Mouse (Mus musculus): ENCODE results near the gene Exosc1. TPM values are rescaled to one million over a fixed set of nuclear protein-coding genes. Genes with fewer than 3 reads are reported as not detected.

Exosc1 gene
- total RNA-seq (2014; fragmentation: Nextera tagmentation) (62.5 and 87.5 TPM in 2 replicates), total RNA-seq (2017) (69.5 and 82.4 TPM in 2 replicates)

DNA sequence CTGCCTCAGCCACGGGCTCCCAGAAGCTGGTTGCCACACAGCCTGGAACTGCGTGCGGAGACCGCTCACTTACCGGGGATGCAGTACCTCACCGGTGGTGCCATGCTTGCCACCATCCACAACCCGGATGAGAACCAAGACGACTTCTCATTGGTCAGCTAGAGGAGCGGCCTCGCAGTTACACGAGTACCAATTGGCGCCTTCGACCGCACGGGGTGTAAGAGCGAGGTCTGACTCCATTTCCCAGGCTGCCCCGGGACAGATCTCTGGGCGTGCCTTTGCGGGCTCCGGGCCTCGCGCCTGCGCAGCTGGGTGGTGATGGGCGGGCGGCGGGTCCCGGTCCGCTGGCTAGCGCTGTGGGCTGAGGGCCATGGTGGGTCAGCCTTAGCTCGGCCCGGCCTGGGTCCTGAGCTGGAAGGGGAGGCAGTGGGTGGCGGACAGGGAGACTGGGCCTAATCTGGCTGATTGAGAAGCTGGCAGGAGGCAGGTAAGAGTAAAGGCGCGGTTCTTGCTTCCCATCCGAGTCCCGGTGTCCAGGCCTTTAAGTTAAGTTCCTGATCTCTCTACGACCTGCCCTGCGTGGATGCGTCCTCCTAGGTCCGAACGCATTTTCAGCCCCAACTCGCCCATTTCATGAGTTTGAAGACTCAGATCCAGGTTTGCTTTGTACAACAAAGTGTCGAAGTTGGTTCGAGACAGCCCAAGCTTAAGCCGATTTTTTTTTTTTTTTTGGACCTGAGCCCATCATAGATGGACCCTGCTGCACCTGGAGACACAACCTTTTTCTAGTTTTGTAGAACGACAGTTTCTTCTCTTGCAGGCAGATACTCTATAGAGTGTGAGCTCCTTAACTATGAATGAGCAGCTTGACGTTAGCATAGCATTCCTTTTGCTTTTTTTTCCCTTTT, at the start of gene Exosc1, which contains the start of gene Zdhhc16:
Gene Exosc1, minus strand, starts transcription at position 245 of the 908 bp plus-strand sequence.
Gene Zdhhc16, plus strand, starts transcription at position 302 of the 908 bp plus-strand sequence.
- peak; percentile 94 for ATAC-seq (replicated peaks; ENCODE audit: poor library complexity, severe bottlenecking)

DNA sequence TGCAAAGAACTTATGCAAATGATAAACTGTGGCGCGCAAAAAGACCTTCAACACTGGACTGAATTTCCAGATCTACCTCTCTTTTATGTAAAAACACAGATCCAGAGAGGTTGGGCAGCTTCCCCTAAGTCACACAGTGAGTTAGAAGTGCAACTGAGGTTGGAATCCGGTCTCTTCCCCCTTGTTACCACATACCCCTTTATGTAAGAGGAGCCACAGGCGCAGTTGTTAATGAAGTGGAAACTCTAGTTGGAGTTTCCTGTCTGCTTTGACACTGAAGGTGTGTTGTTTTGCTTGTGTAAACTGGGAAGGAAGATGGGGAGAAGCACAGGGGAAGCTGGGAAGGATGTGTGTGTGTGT, 49.5 kb upstream of the Exosc1 start:
- peak; percentile 44 for ATAC-seq (replicated peaks; ENCODE audit: poor library complexity, severe bottlenecking)

DNA sequence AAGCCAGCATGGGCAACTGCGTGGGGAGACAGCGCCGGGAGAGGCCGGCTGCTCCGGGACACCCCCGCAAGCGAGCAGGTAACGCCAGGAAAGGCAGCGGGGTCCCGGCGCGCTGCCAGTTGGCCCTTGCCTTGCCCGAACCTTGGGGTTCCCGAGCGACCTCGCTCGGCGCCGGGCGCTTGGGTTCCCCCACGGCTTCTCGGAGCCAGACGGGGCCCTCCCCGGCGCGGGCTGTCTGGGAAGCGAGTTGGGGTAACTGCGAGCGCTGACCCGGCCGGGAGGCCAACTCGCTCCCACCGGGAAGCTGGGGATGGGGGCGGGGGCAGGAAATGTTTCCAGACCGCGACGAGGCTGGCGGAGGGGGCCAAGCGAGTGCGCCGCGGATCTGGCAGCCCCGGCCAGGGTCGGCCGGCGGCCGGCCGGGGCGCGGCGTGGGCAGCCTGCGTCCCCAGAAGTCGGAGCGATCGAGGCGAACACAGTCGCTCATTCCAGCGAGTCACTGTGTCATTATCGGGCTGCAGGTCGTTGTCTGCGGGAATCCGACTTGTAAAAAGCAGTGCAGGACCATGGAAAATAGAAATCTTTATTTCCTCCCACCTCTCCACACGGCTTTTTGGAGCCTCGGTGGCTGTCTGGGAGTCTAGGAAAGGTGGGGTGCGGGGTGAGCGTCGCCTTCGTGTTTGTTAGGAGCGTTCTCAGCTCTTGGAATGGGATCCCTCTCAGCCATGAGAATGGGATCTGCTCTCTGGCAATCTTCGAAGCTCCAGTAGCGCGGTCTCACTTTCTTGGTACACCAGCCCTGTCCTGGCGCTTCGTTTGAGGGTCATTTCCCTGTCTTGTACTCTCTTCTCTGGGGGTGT, 48.9 kb upstream of the Exosc1 start:
- 0 out of 2 replicates have a peak, but pooled peaks have one; percentile 0 for ATAC-seq (replicated peaks; ENCODE audit: poor library complexity, severe bottlenecking)

DNA sequence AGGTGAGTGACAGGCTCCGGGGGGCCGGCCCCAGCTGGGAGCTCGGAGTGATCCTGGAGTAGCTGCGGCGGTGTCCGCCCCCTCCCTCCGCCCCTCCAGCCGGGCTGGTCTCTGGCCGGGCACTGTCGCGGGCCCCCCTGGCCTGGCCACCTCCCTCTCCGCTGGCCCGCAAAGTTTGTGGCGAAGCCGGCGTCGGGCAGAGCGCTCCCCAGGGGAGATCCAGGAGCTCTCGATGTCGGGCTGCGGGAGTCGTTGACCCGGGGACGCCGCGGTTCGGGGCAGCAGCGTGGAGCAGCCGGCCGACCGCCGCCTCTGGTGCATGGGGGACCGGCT, 48.3 kb upstream of the Exosc1 start, which contains the start of gene Ubtd1:
Gene Ubtd1, plus strand, starts transcription at position 169 of the 333 bp plus-strand sequence.
- no peak for ATAC-seq (replicated peaks; ENCODE audit: poor library complexity, severe bottlenecking)

DNA sequence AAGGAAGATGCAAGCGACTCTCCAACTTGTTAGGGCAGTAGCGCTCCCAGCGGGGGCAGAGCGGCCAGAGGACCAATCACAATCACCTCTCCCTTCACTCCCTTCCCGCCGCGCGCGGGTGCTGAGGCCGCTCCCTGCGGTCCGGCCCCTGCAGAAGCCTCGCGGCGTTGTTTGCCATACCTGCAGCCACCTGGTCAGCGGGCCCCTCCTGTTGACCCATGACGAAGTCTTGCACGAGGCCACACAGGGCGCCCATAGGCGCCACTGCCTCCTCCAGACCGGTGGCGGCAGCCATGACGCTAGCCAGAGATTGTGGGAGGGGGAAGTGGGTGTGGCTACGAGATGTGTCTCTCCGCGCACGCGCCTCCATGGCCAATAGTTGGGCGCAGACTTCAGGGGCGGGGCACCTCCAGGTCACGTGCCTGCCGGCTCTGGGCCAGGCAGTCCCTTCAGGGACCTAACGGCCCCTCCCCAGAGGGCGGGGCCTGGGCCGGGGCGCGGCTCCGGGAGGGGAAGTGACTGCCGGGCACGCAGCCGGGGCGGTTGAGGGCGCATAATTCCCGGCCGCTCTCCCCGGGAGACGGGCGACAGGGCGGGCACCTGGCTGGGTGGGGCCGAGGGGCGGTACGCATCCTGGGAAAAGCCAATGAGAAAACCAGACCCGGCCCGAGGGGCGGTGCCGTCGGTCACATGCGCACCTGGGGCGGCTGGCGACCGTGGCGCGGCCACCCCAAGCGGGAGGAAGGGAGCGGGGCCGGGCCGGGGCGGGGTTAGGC, 47.8 kb upstream of the Exosc1 start, which contains the start of gene Mms19:
Gene Mms19, minus strand, starts transcription at position 339 of the 776 bp plus-strand sequence.
- peak; percentile 74 for ATAC-seq (replicated peaks; ENCODE audit: poor library complexity, severe bottlenecking)

DNA sequence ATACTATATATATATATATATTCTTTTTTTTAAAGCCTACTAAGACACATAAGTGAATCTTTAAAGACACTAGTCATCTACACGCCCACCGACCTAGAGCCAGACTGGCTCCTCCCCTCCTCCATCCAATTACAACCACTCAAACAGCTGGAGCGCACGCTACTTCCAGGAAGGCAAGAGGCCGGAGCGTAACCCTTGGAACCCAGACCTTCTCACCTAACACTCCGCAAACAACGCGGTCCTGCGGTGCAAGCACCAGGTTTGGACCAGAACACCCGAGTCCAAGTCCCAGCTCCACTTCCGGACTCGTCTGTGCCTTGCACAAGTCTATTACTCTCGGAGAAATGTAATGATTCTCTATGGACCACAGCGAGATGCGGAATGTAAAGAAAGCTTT, 47.2 kb upstream of the Exosc1 start:
- peak; percentile 14; the same call in 1 of the 2 replicates for ATAC-seq (replicated peaks; ENCODE audit: poor library complexity, severe bottlenecking)

DNA sequence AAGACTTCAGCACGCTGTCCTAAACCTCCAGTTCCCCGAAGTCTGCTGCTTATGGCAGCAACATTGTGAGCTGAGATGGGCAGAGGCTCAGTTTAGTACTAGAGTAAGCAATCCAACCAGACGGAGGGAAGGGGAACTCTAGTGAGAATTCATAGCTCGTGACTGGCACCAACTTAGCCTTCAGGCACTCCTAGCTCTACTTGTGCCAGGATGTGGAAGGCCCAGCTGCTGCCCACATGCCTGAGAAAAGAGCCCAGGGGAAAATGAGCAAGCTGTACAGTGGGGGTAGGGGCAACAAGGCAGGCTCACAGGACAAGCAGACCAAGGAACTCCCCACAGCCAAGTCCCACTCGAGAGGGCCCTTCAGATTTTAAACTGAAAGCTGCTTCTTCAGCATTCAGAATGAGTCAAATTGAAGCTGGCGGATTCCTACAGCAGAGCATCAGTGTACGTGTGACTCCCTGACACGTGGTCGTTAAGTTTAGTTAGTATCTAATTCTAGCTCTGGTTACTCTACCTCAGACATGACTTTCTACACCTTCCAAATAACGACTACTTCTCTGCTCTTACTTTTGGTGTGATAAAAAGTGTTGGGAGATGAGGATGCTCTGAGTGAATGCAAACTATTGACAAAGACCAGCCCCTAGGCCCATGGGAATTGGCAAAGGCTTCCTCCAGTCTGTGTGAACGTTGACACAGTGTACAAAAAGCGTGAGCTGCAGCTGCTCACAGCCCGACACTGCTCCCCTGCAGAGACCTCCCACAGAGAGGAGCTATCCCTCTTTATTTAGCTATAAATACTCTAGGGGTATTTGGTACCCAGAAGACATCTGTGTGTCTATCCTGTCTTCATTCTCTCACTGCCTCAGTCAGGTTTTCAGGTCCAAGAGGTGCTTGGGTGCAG, 40.9 kb upstream of the Exosc1 start:
- no peak for ATAC-seq (replicated peaks; ENCODE audit: poor library complexity, severe bottlenecking)

DNA sequence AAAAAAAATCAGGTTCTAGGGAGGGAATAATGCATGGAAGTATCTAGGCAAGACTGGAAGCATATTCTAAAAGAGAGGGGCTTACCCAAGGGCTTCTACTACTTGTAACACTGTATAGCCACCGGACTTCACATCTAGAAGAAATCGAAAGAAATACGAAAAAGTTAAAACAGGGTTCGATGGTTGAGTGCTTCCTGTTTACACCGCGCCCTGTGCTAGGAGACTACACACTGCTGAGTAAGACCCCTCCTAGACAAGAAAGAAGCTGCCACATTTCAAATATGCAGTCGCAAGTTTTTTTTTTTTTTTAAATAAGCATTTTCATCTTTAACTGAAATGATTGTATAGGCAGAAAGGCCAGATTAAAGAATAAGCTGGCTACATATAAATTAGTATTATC, 36.4 kb upstream of the Exosc1 start:
- no peak for ATAC-seq (replicated peaks; ENCODE audit: poor library complexity, severe bottlenecking)

DNA sequence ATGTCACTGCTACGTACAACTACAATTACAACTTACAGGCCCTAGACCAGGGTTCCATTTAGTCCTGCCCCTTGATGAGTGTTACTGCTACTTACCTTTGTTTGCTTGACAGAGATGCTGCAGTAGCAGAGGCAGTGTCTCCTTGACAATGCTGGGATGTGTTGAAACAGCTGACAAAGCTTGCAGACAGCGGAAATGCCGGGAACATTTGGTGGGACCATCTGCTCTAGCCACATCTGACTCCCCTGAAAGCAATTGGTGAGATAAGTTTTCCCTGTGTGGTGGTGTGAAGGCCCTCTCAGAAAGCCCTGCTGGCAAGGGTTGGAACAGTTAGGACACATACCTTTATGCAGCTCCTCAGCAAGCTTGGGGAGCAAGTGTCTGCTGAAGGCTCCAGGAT, 20.4 kb upstream of the Exosc1 start:
- no peak for ATAC-seq (replicated peaks; ENCODE audit: poor library complexity, severe bottlenecking)

DNA sequence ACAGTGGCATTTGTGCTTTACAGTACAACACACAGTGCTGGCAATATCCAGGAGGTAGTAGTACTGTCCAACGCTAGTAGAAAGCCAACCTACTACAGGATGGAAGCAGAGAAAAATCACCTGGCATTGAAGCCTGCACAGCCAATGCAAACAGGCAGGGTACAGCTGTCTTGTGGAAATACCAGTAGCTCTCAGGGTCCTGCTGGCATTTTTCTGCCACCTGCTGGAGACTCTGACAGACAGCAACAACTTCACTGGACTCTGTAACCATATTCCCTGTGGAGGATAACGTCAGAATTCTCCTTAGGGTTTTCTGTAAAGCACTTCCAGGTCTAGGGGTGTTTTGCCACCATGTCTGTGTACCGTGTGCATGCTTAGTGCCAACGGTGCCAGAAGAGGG, 19.1 kb upstream of the Exosc1 start:
- ATAC-seq (replicated peaks; ENCODE audit: poor library complexity, severe bottlenecking), result no peak

DNA sequence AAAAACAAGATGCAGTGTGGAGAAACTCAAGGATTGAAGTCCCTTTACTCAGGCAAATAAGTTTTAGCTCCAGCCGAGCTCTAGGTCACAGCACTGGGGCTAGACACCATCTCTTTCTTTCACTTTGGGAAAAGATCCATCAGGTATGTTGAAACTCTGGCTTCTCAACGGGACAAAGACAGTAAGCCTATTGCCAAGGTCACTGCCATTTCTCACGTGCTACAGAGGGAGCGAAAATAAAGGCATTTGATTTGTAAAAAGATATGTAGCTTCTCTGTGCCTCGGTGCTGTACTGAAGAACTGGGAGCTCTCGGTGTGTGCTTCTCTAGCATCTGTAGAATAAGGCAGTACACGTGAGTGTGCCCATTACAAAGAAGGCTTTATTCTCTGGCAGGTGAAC, 10.6 kb upstream of the Exosc1 start:
- ATAC-seq (replicated peaks; ENCODE audit: poor library complexity, severe bottlenecking), result no peak

DNA sequence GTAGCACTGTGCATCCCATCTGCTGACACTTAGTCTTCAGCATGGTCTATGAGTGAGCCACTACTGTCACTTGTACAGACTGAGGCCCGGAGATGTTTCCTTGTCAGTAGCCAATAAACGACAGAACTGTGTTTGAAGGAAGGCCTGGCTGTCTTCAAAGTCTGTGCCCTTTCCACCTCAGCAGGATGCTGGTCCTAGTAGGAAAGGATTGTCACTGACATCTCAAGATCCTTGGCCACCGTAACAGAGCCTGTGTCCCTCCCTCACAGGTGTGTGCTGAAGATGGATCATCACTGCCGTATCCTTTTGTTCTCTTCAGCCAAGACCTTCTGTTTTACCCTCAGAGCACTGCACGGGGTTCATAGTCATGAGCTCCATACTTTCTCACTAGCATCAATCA, 5.3 kb upstream of the Exosc1 start:
- ATAC-seq (replicated peaks; ENCODE audit: poor library complexity, severe bottlenecking), result no peak

DNA sequence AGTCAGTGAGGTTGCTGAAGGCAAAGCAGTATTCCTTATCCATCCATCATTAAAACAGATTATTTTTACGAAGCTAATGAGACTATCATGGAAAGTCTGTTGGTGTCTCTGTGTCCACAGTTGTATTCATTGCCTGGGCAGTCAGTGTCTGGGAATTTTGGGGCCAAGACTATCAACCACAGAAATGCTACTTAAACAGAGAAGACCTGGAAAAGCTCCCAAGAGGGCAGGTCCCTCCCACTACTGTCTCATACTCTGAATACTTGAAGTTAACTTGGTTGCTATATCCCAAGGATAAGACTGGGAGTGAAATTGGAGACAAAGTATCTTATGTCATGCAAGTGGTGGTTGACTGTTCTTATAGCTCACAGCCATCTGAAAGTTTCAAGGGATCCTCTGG, 2.7 kb upstream of the Exosc1 start:
- no peak for ATAC-seq (replicated peaks; ENCODE audit: poor library complexity, severe bottlenecking)

DNA sequence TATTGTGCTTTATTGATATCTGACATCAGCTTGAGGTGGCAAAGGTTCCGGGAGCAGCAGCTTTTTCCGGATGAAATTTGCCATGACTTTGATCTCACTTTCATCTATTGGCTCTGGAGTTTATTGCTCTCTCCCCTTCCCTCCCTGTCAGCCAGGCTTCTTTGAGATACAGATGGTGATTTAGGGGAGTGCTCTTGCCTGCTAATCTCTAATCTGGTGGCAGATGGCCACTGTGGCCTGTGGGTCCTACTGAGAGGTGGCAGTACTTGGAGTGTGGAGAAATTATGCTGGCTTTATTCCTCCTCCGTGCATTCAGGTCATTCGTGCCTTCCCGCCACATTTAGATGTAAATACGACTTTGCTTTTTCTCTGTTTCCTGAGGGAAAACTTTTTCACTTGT, 901 bp upstream of the Exosc1 start:
- ATAC-seq (replicated peaks; ENCODE audit: poor library complexity, severe bottlenecking), result no peak

DNA sequence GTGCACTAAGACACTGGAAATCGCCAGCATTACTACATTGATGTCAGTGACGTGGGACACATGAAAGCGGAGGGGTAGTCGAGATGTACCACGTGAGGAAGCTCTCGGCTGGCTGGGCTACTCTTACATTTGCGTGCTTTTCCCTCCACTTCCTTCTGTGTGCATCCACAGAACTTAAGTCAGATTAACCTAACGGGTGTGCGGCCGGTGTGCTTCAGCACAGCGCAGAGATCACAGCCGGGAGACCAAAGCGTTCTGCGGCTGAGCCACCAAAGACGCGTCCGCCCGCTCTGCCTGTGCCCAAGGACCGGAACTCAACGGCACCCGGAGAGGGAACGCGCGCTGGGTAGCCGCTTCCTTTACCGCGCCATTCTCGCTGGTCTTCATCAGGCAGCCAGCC, 537 bp downstream of the Exosc1 start:
- peak; percentile 68 for ATAC-seq (replicated peaks; ENCODE audit: poor library complexity, severe bottlenecking)

DNA sequence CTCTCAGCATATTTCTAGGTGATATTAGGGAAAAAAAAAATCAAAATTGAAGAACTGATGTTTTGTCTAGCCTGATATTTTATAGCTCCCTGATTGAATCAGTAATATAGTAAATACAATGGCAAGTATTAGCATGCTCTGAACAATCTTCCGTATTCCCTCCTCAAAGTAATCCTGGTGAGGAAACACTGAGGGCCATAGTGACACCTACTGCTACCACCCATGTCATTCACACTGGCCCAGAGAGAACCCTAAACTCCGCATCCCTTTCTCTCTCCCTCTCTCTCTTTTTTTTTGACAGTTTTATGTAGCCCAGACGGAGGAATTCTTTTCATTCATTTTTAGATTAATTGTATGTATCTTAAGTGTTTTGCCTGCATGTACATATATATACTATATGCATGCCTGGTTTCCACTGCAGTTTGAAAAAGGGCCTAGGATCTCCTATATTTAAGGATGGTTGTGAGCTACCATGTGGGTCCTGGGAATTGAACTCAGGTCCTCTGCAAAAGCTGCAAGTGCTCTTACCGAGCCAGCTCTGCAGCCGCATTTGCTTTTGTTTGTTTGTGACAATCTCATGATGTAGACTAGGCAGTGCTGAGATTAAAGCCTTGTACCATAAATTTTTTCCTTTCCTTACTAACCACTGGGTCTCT, 12.7 kb downstream of the Exosc1 start:
- no peak for ATAC-seq (replicated peaks; ENCODE audit: poor library complexity, severe bottlenecking)

DNA sequence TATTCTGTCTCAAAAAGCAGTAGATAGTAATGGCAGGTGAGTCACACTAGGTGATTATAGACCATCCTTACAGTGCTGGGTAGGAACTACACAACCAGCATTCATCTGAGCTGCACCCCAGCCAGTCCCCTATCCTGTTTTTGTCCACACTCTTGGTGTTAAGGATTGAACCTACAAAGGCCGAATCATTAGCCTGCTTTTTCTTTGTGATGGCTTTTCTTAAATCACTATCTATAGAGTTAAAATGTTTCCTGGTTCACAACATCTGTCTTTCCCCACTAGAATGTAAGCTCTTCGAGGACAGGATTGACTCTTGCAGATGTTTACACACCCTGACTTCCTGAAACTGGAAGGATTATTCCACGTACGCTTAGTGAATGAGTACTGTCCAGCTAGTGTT, 13.8 kb downstream of the Exosc1 start:
- ATAC-seq (replicated peaks; ENCODE audit: poor library complexity, severe bottlenecking), result no peak

DNA sequence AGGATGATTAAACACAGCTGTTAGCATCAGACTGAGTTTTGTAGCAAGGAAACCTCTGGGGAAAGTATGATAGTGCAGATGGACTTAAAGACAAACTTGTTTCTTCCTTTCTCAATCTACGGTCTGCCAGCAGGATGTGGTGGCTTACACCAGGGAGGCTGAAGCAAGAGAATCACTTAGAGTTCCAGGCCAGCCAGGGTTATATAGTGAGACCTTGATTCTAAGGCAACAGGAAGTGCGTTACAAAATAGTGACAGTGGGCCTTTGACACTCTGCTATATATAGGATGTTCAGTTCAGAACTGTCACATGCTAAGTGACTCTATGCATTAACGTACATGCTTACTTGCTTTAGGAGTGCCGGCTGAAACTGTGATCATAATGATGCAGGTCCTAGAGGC, 16.4 kb downstream of the Exosc1 start:
- peak; percentile 81 for ATAC-seq (replicated peaks; ENCODE audit: poor library complexity, severe bottlenecking)

DNA sequence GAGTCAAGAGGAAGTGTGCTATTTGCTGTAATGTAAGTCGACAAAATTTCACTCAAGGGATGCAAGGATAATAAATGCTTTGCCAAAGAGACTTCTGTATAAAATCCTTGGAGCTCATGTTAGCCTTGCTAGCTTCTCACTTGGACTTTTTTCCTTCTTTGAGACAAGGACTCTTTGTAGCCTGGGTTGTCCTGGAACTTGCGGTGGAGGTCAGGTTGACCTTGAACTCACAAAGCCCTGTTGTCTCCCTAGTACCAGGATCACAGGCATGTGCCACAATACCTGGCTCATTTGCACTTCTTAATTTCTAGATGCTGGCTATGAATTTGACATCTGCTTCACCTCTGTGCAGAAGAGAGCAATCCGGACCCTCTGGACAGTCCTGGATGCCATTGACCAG, 17.9 kb downstream of the Exosc1 start:
- ATAC-seq (replicated peaks; ENCODE audit: poor library complexity, severe bottlenecking), result no peak
